Mouse (Mus musculus) spleen, adult 12 weeks (tissue): Measurements from ENCODE around the gene Usp5.
"Not testable (repeated sequence)": the region's sequence is repeated elsewhere in the genome, so short reads cannot be mapped to it uniquely, and the experiment has no call there.

ENCODE experiments used
- DNase-seq: peaks from one replicate; pipeline ENCODE4 v3.0.0; 2022; ENCODE audit warnings: low spot score

Usp5 gene

GRCm38 (mm10) chr6:124811701-124812560 lies 17.4 kb downstream of the Usp5 start:
- DNase-seq = no peak

- DNase-seq = no peak
Measured at GRCm38 (mm10) chr6:124811403-124811665, 17.9 kb downstream of the Usp5 start.

- DNase-seq = not testable (repeated sequence)
Measured at GRCm38 (mm10) chr6:124810566-124811402, 18.5 kb downstream of the Usp5 start.

GRCm38 (mm10) chr6:124809775-124810538 lies 19.3 kb downstream of the Usp5 start:
- no peak for DNase-seq

GRCm38 (mm10) chr6:124809052-124809774 lies 20.1 kb downstream of the Usp5 start:
- peak; percentile 78 for DNase-seq

- DNase-seq = peak; percentile 47
Measured at GRCm38 (mm10) chr6:124808358-124809012, 20.8 kb downstream of the Usp5 start, which contains the start of gene Spsb2. Gene Spsb2 (plus strand): TSS chr6:124808661.

GRCm38 (mm10) chr6:124807986-124808357 lies 21.3 kb downstream of the Usp5 start:
- no peak for DNase-seq

GRCm38 (mm10) chr6:124807366-124807765 lies 21.9 kb downstream of the Usp5 start:
- DNase-seq = no peak

- DNase-seq = no peak
Measured at GRCm38 (mm10) chr6:124806446-124807140, 22.7 kb downstream of the Usp5 start.

GRCm38 (mm10) chr6:124805341-124806321 lies 23.7 kb downstream of the Usp5 start:
- DNase-seq = peak; percentile 75

- no peak for DNase-seq
Measured at GRCm38 (mm10) chr6:124804341-124804740, 24.9 kb downstream of the Usp5 start.

GRCm38 (mm10) chr6:124803691-124804090 lies 25.6 kb downstream of the Usp5 start:
- not testable (repeated sequence) for DNase-seq

GRCm38 (mm10) chr6:124803061-124803460 lies 26.2 kb downstream of the Usp5 start:
- no peak for DNase-seq

- DNase-seq = not testable (repeated sequence)
Measured at GRCm38 (mm10) chr6:124802400-124802799, 26.9 kb downstream of the Usp5 start.

- DNase-seq = no peak
Measured at GRCm38 (mm10) chr6:124796200-124796599, 33.1 kb downstream of the Usp5 start.

GRCm38 (mm10) chr6:124795781-124796180 lies 33.5 kb downstream of the Usp5 start:
- no peak for DNase-seq

- no peak for DNase-seq
Measured at GRCm38 (mm10) chr6:124791911-124792310, 37.4 kb downstream of the Usp5 start.

- DNase-seq = no peak
Measured at GRCm38 (mm10) chr6:124790121-124790520, 39.2 kb downstream of the Usp5 start.

- no peak for DNase-seq
Measured at GRCm38 (mm10) chr6:124789519-124789918, 39.8 kb downstream of the Usp5 start.
